1 mouse cellular context compared by ENCODE assay signal in the genomic region with DNA sequence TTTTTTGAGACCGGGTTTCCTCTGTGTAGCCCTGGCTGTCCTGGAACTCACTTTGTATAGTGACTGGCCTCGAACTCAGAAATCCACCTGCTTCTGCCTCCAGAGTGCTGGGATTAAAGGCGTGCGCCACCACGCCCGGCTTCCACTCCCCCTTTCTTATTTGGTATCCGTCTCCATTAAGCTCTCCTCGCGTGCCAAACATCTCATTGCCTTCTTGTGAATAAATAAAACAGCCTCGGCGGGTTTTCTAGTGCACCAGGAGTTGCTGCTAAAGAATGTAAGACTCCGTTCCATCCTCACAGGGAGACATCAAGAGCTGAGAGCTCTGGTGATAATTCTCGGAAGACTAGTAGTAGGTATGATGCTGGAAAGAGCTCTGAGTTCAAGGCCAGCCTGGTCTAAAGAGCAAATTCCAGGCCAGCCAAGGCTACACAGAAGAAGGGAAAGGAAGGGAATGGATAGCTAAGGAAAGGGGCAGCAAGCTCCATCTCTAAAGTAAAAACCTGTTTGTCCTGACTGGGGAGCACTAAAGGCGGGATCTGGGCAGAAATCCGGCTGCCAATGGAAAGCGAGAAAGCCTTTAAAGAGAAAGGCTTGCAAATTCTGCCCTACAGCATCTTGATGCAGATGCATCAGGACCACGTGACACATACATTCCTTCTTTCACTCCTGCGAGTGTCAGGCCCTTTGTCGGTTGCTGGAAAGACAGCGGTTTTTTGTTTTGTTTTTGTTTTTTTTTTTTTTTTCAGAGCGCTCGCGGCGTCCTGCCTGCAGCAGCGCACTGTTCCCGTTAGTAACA.
TF ChIP-seq lines count a peak whose summit lies in the region.

No protein-coding gene starts in this region.

TF ChIP-seq in ES-E14, 5 proteins besides CTCF, POLR2A, EP300 and RAD21 (continued from another document):
- peak; percentile 42; the same call in 1 of the 2 replicates for TF ChIP-seq ZNF384 (IDR thresholded peaks at IDR 0.05; ENCODE audit: low read depth, low read length)
